Mouse (Mus musculus) cerebellum, adult 2 months (tissue): ENCODE measurements around the gene Pde2a.

Source experiments
- CTCF ChIP-seq: fragments of 200-500 bp; IDR thresholded peaks from 2 replicates; pipeline ENCODE4 v1.5.1; 2011; ENCODE audit warnings: low read depth, mild to moderate bottlenecking, control low read depth, low read length, moderate library complexity, borderline replicate concordance; ENCODE audit not compliant: insufficient read depth
- POLR2A ChIP-seq: fragments of 200-500 bp; IDR thresholded peaks from 2 replicates; pipeline ENCODE4 v1.6.1; 2011; ENCODE audit warnings: low read length, control low read depth, borderline replicate concordance; ENCODE audit not compliant: insufficient read depth

DNA sequence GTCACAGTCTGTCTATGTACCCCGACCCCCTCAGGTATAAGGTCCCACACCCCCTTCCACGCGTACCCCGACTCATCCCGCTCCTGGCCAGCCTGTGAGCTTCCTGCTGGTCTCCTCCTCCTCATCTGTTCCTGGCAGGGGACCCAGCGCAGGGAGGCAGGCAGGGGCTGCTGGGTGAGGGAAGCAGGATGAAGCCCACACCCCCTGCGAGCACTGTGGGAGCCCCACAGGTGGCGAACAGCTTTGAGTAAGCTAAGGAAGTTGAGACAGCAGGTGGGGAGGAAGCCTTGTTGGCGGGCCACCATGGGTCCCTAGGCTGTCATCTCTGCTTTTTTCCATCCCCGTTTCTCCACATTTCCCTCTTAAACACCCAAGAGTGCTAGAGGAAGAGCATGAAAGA, 77.8 kb downstream of the Pde2a start:
- TF ChIP-seq CTCF (no peak), POLR2A (no peak)
